ENCODE assay signal across 8 mouse cellular contexts in the genomic region with DNA sequence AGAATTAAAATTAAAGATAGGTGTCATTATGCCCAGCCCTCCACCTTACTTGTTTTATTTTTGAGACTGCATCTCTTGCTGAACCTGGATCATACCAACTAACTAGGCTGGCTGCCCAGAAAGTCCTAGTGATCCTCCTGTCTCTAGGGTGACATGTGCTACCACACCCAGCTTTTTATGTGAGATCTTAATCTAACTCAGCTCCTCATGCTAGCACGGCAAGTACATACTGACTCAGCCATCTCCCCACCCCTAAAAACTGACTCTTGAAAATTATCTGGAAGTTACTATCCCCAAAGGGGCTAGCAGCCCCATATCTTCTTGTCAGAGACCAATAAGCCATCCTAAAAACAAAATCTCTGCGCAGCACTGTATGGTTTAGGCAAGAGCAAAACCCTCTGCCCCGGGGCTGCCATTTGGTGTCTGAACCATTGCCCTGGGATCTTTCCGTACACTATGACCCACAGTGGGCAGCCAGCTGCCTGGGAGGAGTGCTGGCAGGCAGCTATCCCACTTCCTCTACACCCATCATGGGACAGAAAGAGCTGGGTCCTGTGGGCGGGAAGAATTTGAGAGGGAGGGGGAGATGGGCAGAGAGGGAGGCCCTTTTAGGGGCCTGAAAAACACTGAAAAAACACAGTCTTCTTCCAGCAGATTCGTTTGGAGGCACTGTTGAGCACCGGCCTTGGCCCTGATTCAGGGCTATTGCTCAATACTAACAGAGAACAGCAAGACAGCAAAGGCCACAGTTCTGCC. TPM values are rescaled to one million over a fixed set of nuclear protein-coding genes. Genes with fewer than 3 reads are reported as not detected.
DNase-seq lines count a peak whose midpoint lies in the region; ATAC-seq lines count a peak whose summit lies in the region.

No protein-coding gene starts in this region.

- DNase-seq in right cerebral cortex, adult 18-20 months, result peak; percentile 69
- DNase-seq in right cerebral cortex, postnatal 4 days, result no peak
- DNase-seq in embryonic facial prominence, embryonic 10.5 days (ENCODE audit: low spot score), result peak; percentile 48
- DNase-seq in heart, adult 18-20 months, result peak; percentile 93 to 95
- DNase-seq in kidney, adult 18-20 months, result peak; percentile 84
- peak; percentile 43 for DNase-seq in left cerebral cortex, postnatal 4 days

- 0 out of 2 replicates have a peak, but pooled peaks cover 2% of the 10 kb centered on the region for H3K9me3 ChIP-seq in embryonic facial prominence, embryonic 10.5 days
- H3K9me3 ChIP-seq in stomach, embryonic 14.5 days (ENCODE audit: control insufficient read depth, low read depth, low read length), result no peaks in the 10 kb centered on the region

- H3K9ac ChIP-seq in stomach, embryonic 14.5 days (replicated peaks; ENCODE audit: low read depth, low read length), result no peak overlapping the region

- H3K4me3 ChIP-seq in embryonic facial prominence, embryonic 10.5 days, result no peak overlapping the region
- no peak overlapping the region for H3K4me3 ChIP-seq in stomach, embryonic 14.5 days (ENCODE audit: low read depth, low read length)

- WGBS in embryonic facial prominence, embryonic 10.5 days, result 38% methylated on average over 7 of the region's 7 CpGs
- WGBS in stomach, embryonic 14.5 days, result 24% methylated on average over 7 of the region's 7 CpGs

- intact Hi-C loops in left cerebral cortex, postnatal 4 days (cut with DNase I), result no loop called here

- H3K27me3 ChIP-seq in embryonic facial prominence, embryonic 10.5 days (replicated peaks; ENCODE audit: low read depth, poor library complexity, severe bottlenecking), result no peaks in the 10 kb centered on the region
- no peaks in the 10 kb centered on the region for H3K27me3 ChIP-seq in stomach, embryonic 14.5 days (ENCODE audit: control insufficient read depth, insufficient read depth, low read length)

- H3K4me2 ChIP-seq in stomach, embryonic 14.5 days (replicated peaks; ENCODE audit: low read depth, low read length), result peak overlapping the region; percentile 19; the same call in 1 of the 2 replicates

- H3K27ac ChIP-seq in embryonic facial prominence, embryonic 10.5 days (replicated peaks), result peak overlapping the region; percentile 77
- H3K27ac ChIP-seq in stomach, embryonic 14.5 days (ENCODE audit: low read length), result peak overlapping the region; percentile 82

- no peaks in the 10 kb centered on the region for H3K36me3 ChIP-seq in embryonic facial prominence, embryonic 10.5 days (replicated peaks)
- H3K36me3 ChIP-seq in stomach, embryonic 14.5 days (ENCODE audit: control insufficient read depth, insufficient read depth, low read length), result no peaks in the 10 kb centered on the region

- peaks cover 14% of the 10 kb centered on the region for H3K4me1 ChIP-seq in embryonic facial prominence, embryonic 10.5 days
- peaks cover 7% of the 10 kb centered on the region; the same call in 1 of the 2 replicates for H3K4me1 ChIP-seq in stomach, embryonic 14.5 days (ENCODE audit: control insufficient read depth, insufficient read depth, low read length)

- ATAC-seq in megakaryocyte-erythroid progenitor cell, adult 5-6 weeks (replicated peaks; ENCODE audit: low FRiP score, low TSS enrichment, poor library complexity, severe bottlenecking), result peak; percentile 56
- ATAC-seq in stomach, embryonic 14.5 days (ENCODE audit: insufficient number of reproducible peaks, insufficient read depth, low FRiP score, low read depth), result peak; percentile 86

RNA-seq across cellular contexts. Expression of a gene that starts 26.2 kb away (rescaled TPM):
- 1,291 and 1,338 TPM in 2 replicates for polyA plus RNA-seq in embryonic facial prominence, embryonic 10.5 days (2016; fragmentation: Nextera tagmentation; extraction: Ambion mirVana)
- 1,000 to 10,000 TPM; 2,847 to 3,135 TPM for total RNA-seq in heart, adult 18-20 months (2021)
- total RNA-seq in left cerebral cortex, postnatal 4 days (2021), result 1,000 to 10,000 TPM; 1,213 to 1,248 TPM
- 1,910 and 1,948 TPM in 2 replicates for total RNA-seq in megakaryocyte-erythroid progenitor cell, adult 5-6 weeks (2014; fragmentation: Nextera tagmentation)
- total RNA-seq in megakaryocyte-erythroid progenitor cell, adult 5-6 weeks (2017), result 775 and 886 TPM in 2 replicates
- polyA plus RNA-seq in stomach, embryonic 14.5 days (2014; fragmentation: Nextera tagmentation; extraction: Ambion mirVana), result 1,491 and 1,524 TPM in 2 replicates

RNA-seq across cellular contexts. Expression of a gene that starts 47.2 kb away (rescaled TPM):
- 1.6 TPM in 2 replicates for polyA plus RNA-seq in embryonic facial prominence, embryonic 10.5 days (2016; fragmentation: Nextera tagmentation; extraction: Ambion mirVana)
- total RNA-seq in heart, adult 18-20 months (2021), result under 1 TPM; 0.12 to 0.13 TPM
- 1 to 10 TPM; 1.7 to 2.1 TPM for total RNA-seq in left cerebral cortex, postnatal 4 days (2021)
- total RNA-seq in megakaryocyte-erythroid progenitor cell, adult 5-6 weeks (2014; fragmentation: Nextera tagmentation), result not detected in 2 replicates
- total RNA-seq in megakaryocyte-erythroid progenitor cell, adult 5-6 weeks (2017), result not detected in 2 replicates
- polyA plus RNA-seq in stomach, embryonic 14.5 days (2014; fragmentation: Nextera tagmentation; extraction: Ambion mirVana), result 0.35 and 0.72 TPM in 2 replicates

RNA-seq across cellular contexts. Expression of a gene that starts 47.2 kb away (rescaled TPM):
- 51.7 and 57.4 TPM in 2 replicates for polyA plus RNA-seq in embryonic facial prominence, embryonic 10.5 days (2016; fragmentation: Nextera tagmentation; extraction: Ambion mirVana)
- total RNA-seq in heart, adult 18-20 months (2021), result 1 to 10 TPM; 6.6 to 6.8 TPM
- 10 to 100 TPM; 12.9 to 14.9 TPM for total RNA-seq in left cerebral cortex, postnatal 4 days (2021)
- total RNA-seq in megakaryocyte-erythroid progenitor cell, adult 5-6 weeks (2014; fragmentation: Nextera tagmentation), result 16.1 and 23.6 TPM in 2 replicates
- 6.0 and 20.1 TPM in 2 replicates for total RNA-seq in megakaryocyte-erythroid progenitor cell, adult 5-6 weeks (2017)
- 26.0 and 28.6 TPM in 2 replicates for polyA plus RNA-seq in stomach, embryonic 14.5 days (2014; fragmentation: Nextera tagmentation; extraction: Ambion mirVana)

RNA-seq across cellular contexts. Expression of a gene that starts 54.9 kb away (rescaled TPM):
- 159 and 169 TPM in 2 replicates for polyA plus RNA-seq in embryonic facial prominence, embryonic 10.5 days (2016; fragmentation: Nextera tagmentation; extraction: Ambion mirVana)
- total RNA-seq in heart, adult 18-20 months (2021), result 1 to 10 TPM; 4.2 to 5.7 TPM
- 10 to 100 TPM; 27.2 to 30.8 TPM for total RNA-seq in left cerebral cortex, postnatal 4 days (2021)
- 147 and 222 TPM in 2 replicates for total RNA-seq in megakaryocyte-erythroid progenitor cell, adult 5-6 weeks (2014; fragmentation: Nextera tagmentation)
- 82.0 and 83.4 TPM in 2 replicates for total RNA-seq in megakaryocyte-erythroid progenitor cell, adult 5-6 weeks (2017)
- polyA plus RNA-seq in stomach, embryonic 14.5 days (2014; fragmentation: Nextera tagmentation; extraction: Ambion mirVana), result 84.9 and 86.6 TPM in 2 replicates
